Mouse (Mus musculus) cerebellum, adult 18-20 months (tissue): ENCODE results near the gene Rpl27a.

ENCODE experiments used
- DNase-seq, 2 experiments: peaks; one replicate each; pipeline ENCODE4 v3.0.0; 2021

Gene Rpl27a

GRCm38 (mm10) chr7:109566327-109566726 is 47.4 kb downstream of the Rpl27a start:
- DNase-seq, result no peak

- DNase-seq, result no peak
Observed at GRCm38 (mm10) chr7:109566841-109567768, 48.2 kb downstream of the Rpl27a start.

GRCm38 (mm10) chr7:109568391-109568892 is 49.5 kb downstream of the Rpl27a start:
- DNase-seq, result no peak
